Mouse (Mus musculus) limb, embryonic 14.5 days (tissue): Measurements from ENCODE around the gene Nrbf2. TPM values are rescaled to one million over a fixed set of nuclear protein-coding genes. Genes with fewer than 3 reads are reported as not detected.

Experiments used
- ATAC-seq: fragments of 200-750 bp; cut with Nextera tagmentation; 2 replicates; pipeline ENCODE4 v1.8.0; 2017; ENCODE audit warnings: low read depth, moderate number of reproducible peaks, moderate TSS enrichment; ENCODE audit not compliant: low FRiP score
- DNase-seq: peaks from one replicate; pipeline ENCODE4 v3.0.0-alpha.2; 2015; ENCODE audit warnings: low spot score
- H3K27ac ChIP-seq: fragments of 300-500 bp; sonication (generic); replicated peaks from 2 replicates; pipeline ENCODE4 v1.5.1; 2014; ENCODE audit warnings: low read depth, mild to moderate bottlenecking, low read length, moderate library complexity, mixed read lengths
- H3K27me3 ChIP-seq: fragments of 300-500 bp; sonication (generic); 2 replicates; pipeline ENCODE4 v1.6.1; 2014; ENCODE audit warnings: low read length, mixed read lengths; ENCODE audit not compliant: control insufficient read depth, insufficient read depth
- H3K36me3 ChIP-seq: fragments of 300-500 bp; sonication (generic); 2 replicates; pipeline ENCODE4 v1.6.1; 2014; ENCODE audit warnings: mild to moderate bottlenecking, low read length, moderate library complexity, mixed read lengths; ENCODE audit not compliant: control insufficient read depth, insufficient read depth
- H3K4me1 ChIP-seq: fragments of 300-500 bp; sonication (generic); 2 replicates; pipeline ENCODE4 v1.6.1; 2014; ENCODE audit warnings: antibody characterized with exemption, low read length, mixed read lengths; ENCODE audit not compliant: control insufficient read depth, insufficient read depth
- H3K4me2 ChIP-seq: fragments of 300-500 bp; sonication (generic); replicated peaks from 2 replicates; pipeline ENCODE4 v1.6.1; 2014; ENCODE audit warnings: low read depth, mild to moderate bottlenecking, low read length, moderate library complexity; ENCODE audit not compliant: severe bottlenecking
- H3K4me3 ChIP-seq: fragments of 300-500 bp; sonication (generic); replicated peaks from 2 replicates; pipeline ENCODE4 v1.5.1; 2014; ENCODE audit warnings: low read length
- H3K9ac ChIP-seq: fragments of 300-500 bp; sonication (generic); 2 replicates; pipeline ENCODE4 v1.6.1; 2014; ENCODE audit warnings: mild to moderate bottlenecking, low read depth, low read length, moderate library complexity; ENCODE audit not compliant: severe bottlenecking
- H3K9me3 ChIP-seq: fragments of 300-500 bp; sonication (generic); 2 replicates; pipeline ENCODE4 v1.6.1; 2016; ENCODE audit warnings: low read length; ENCODE audit not compliant: control insufficient read depth
- POLR2A ChIP-seq: fragments of 200-500 bp; IDR thresholded peaks from 2 replicates; pipeline ENCODE4 v1.8.0; 2012; ENCODE audit warnings: inconsistent platforms, mild to moderate bottlenecking, moderate library complexity, borderline replicate concordance; ENCODE audit not compliant: insufficient read depth, insufficient read length; ENCODE audit errors: extremely low read depth
- WGBS: fragments of 180-500 bp; shearing (Covaris S2); extraction: QIAGEN DNeasy Blood & Tissue Kit; methylation state at CpG from one replicate; pipeline ENCODE4 v1.1.7; 2014; 5-methylcytosine and 5-hydroxymethylcytosine counted together
- polyA plus RNA-seq, 2 experiments: library from polyadenylated mRNA; depleted of rRNA in 1 of 2; stranded (reverse) in 1 of 2; unstranded in 1 of 2; fragments of >200 nt; fragmentation: Nextera tagmentation in 1 of 2; extraction: Ambion mirVana in 1 of 2; gene quantifications; 2 replicates each; pipeline versions ENCODE4 v1.2.1 to v1.2.3; 2012 to 2014

Gene Nrbf2
- polyA plus RNA-seq, 2 experiments: 16.8 to 38.7 TPM

DNA sequence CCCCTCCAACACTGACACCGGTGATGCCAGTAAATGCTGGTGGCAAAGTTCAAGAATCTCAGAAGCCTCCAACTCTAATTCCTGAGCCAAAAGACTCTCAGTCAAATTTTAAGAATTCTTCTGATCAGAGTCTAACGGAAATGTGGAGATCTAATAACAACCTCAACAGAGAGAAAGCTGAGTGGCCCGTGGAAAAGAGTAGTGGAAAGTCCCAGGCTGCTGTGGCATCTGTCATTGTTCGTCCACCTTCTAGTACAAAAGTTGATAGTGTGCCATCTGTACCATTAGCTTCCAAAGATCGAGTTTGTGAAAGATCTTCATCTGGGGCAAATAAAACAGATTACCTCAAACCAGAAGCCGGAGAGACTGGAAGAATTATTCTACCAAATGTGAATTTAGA is 59.6 kb downstream of the Nrbf2 start:
- Histone ChIP-seq H3K9me3 (no peaks in the 10 kb centered on the region), H3K4me3 (no peak overlapping the region), H3K36me3 (peaks cover 53% of the 10 kb centered on the region), H3K27me3 (no peaks in the 10 kb centered on the region), H3K4me1 (peaks cover 5% of the 10 kb centered on the region; the same call in 1 of the 2 replicates), H3K9ac (no peak overlapping the region), H3K4me2 (no peak overlapping the region), H3K27ac (no peak overlapping the region)
- 78% methylated on average over 6 of the region's 6 CpGs for WGBS
- TF ChIP-seq POLR2A: no peak
- DNase-seq (no peak), ATAC-seq (no peak)

DNA sequence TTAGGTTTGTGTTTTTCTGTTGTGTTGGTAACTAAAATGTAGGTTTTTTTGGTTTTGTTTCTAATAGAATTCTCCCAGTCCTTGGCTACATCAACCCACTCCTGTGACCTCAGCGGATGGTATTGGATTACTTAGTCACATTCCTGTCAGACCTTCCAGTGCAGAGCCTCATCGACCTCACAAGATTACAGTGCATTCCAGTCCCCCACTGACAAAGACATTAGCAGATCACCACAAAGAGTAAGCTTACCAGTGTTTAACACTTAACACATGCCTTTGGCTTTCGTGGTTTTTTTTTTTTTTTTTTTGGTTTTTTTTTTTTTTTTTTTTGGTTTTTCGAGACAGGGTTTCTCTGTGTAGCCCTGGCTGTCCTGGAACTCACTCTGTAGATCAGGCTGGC is 61.2 kb downstream of the Nrbf2 start:
- WGBS: 62% methylated on average over 3 of the region's 4 CpGs
- Histone ChIP-seq H3K4me2 (no peak overlapping the region), H3K27ac (no peak overlapping the region), H3K4me3 (no peak overlapping the region), H3K4me1 (peaks cover 5% of the 10 kb centered on the region; the same call in 1 of the 2 replicates), H3K36me3 (peaks cover 62% of the 10 kb centered on the region), H3K9me3 (no peaks in the 10 kb centered on the region), H3K27me3 (no peaks in the 10 kb centered on the region), H3K9ac (no peak overlapping the region)
- DNase-seq (no peak), ATAC-seq (peak; percentile 46)
- TF ChIP-seq POLR2A: no peak

DNA sequence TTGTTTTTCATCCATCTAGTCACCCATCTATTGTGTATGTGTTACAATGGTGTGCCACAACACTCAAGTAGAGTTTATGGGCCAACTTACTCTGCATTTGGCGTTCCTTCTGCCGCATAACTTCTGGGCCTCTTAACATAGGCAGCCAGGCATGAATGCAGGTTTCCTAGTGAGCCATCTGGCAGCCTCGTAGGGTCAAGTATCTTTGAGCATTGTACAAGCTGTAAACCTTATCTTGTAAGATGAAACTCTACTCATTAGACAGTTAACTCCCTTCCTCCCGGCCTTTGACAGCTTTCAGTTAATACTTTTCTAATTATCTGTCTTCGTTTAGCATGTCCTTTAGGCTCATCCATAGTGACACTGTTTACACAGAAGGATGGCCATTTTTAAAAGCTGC is 63.8 kb downstream of the Nrbf2 start:
- Histone ChIP-seq H3K27me3 (no peaks in the 10 kb centered on the region), H3K4me2 (no peak overlapping the region), H3K9me3 (no peaks in the 10 kb centered on the region), H3K36me3 (peaks cover 54% of the 10 kb centered on the region), H3K4me3 (no peak overlapping the region), H3K4me1 (peaks cover 5% of the 10 kb centered on the region; the same call in 1 of the 2 replicates), H3K27ac (no peak overlapping the region), H3K9ac (no peak overlapping the region)
- ATAC-seq: no peak
- WGBS: 53% methylated on average over 5 of the region's 5 CpGs
- TF ChIP-seq POLR2A: no peak
- no peak for DNase-seq

DNA sequence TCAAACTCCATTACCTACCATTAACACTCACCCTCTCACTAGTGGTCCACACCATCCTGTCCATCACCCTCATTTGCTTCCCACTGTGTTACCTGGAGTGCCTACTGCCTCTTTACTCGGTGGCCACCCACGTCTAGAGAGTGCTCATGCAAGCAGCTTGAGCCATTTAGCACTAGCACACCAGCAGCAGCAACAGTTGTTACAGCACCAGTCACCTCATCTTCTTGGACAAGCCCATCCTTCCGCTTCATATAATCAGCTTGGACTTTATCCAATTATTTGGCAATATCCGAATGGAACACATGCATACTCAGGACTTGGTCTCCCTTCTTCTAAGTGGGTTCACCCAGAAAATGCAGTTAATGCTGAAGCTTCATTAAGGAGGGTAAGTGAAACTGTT is 64.9 kb downstream of the Nrbf2 start:
- ATAC-seq (no peak), DNase-seq (no peak)
- Histone ChIP-seq H3K9ac (no peak overlapping the region), H3K4me1 (peaks cover under 1% of the 10 kb centered on the region; the same call in 1 of the 2 replicates), H3K36me3 (peaks cover 44% of the 10 kb centered on the region), H3K27me3 (no peaks in the 10 kb centered on the region), H3K9me3 (no peaks in the 10 kb centered on the region), H3K4me3 (no peak overlapping the region), H3K4me2 (no peak overlapping the region), H3K27ac (no peak overlapping the region)
- WGBS: 77% methylated on average over 4 of the region's 4 CpGs
- TF ChIP-seq POLR2A: no peak

DNA sequence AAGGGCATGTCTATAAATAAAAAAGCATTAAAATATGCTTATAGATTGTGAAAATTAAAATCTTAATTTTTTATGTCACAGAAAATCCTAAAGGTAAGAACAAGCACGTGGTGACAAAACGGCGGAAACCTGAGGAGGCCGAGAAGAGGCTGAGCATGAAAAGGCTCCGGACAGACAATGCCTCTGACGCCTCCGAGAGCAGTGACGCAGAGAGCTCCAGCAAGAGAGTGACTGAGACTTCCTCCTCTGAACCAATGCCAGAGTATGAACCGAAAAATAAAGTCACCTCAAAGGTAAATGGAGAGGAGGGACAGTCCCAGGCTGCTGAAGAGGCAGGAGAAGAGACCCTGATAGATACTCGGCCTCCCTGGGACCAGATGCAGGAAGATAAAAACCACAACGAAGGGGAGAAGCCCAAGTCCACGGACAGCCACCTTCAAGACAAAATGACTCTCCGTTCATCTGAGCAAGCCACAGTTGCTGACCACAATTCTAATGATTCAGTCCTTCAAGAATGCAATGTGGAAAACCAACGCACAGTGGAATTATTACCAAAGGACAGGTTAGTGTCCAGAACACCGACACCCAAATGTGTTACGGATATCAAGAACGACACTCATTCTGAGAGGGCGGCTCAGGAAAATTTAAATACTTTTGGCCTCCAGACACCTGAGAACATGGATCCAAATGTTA is 66.1 kb downstream of the Nrbf2 start:
- DNase-seq: no peak
- no peaks in the 10 kb centered on the region for H3K4me1 ChIP-seq
- no peaks in the 10 kb centered on the region for H3K27me3 ChIP-seq
- no peak for TF ChIP-seq POLR2A
- 95% methylated on average over 18 of the region's 18 CpGs for WGBS
- peaks cover 40% of the 10 kb centered on the region for H3K36me3 ChIP-seq
- H3K4me2 ChIP-seq: no peak overlapping the region
- no peak overlapping the region for H3K27ac ChIP-seq
- ATAC-seq: no peak
- no peak overlapping the region for H3K4me3 ChIP-seq
- no peaks in the 10 kb centered on the region for H3K9me3 ChIP-seq
- no peak overlapping the region for H3K9ac ChIP-seq
